Mouse (Mus musculus) limb, embryonic 11.5 days (tissue): Measurements from ENCODE around the gene Tm9sf1. TPM values are rescaled to one million over a fixed set of nuclear protein-coding genes. Genes with fewer than 3 reads are reported as not detected.
A peak's percentile ranks its signal among the peaks of the same experiment; 100 is the strongest.

Experiments
- ATAC-seq: fragments of 200-750 bp; cut with Nextera tagmentation; 2 replicates; pipeline ENCODE4 v1.8.0; 2017; ENCODE audit warnings: low read depth; ENCODE audit not compliant: insufficient number of reproducible peaks, low FRiP score, low TSS enrichment
- DNase-seq: peaks from one replicate; pipeline ENCODE4 v3.0.0-alpha.2; 2015; ENCODE audit warnings: low spot score
- H3K27ac ChIP-seq: fragments of 300-500 bp; sonication (generic); replicated peaks from 2 replicates; pipeline ENCODE4 v1.5.1; 2014; ENCODE audit warnings: low read depth, mild to moderate bottlenecking, low read length
- H3K27me3 ChIP-seq: fragments of 300-500 bp; sonication (generic); 2 replicates; pipeline ENCODE4 v1.6.1; 2014; ENCODE audit warnings: mild to moderate bottlenecking, low read length, mixed read lengths; ENCODE audit not compliant: control insufficient read depth, insufficient read depth
- H3K36me3 ChIP-seq: fragments of 300-500 bp; sonication (generic); 2 replicates; pipeline ENCODE4 v1.6.1; 2014; ENCODE audit warnings: mild to moderate bottlenecking, low read length, moderate library complexity, mixed read lengths; ENCODE audit not compliant: control insufficient read depth, insufficient read depth
- H3K4me1 ChIP-seq: fragments of 300-500 bp; sonication (generic); 2 replicates; pipeline ENCODE4 v1.6.1; 2014; ENCODE audit warnings: low read length, mixed read lengths; ENCODE audit not compliant: control insufficient read depth, insufficient read depth
- H3K4me2 ChIP-seq: fragments of 300-500 bp; sonication (generic); 2 replicates; pipeline ENCODE4 v1.6.1; 2014; ENCODE audit warnings: low read depth, mild to moderate bottlenecking, moderate library complexity; ENCODE audit not compliant: severe bottlenecking
- H3K4me3 ChIP-seq: fragments of 300-500 bp; sonication (generic); 2 replicates; pipeline ENCODE4 v1.5.1; 2014; ENCODE audit warnings: low read depth, low read length
- H3K9ac ChIP-seq: fragments of 300-500 bp; sonication (generic); 2 replicates; pipeline ENCODE4 v1.6.1; 2014; ENCODE audit warnings: mild to moderate bottlenecking, low read length
- H3K9me3 ChIP-seq: fragments of 300-500 bp; sonication (generic); 2 replicates; pipeline ENCODE4 v1.6.1; 2016; ENCODE audit warnings: low read length; ENCODE audit not compliant: control insufficient read depth
- WGBS: fragments of 180-500 bp; shearing (Covaris S2); extraction: QIAGEN DNeasy Blood & Tissue Kit; methylation state at CpG from one replicate; pipeline ENCODE4 v1.1.7; 2014; 5-methylcytosine and 5-hydroxymethylcytosine counted together
- polyA plus RNA-seq: library from polyadenylated mRNA; unstranded; fragments of >200 nt; fragmentation: Nextera tagmentation; extraction: Ambion mirVana; gene quantifications from 2 replicates; pipeline ENCODE4 v1.2.1, GENCODE M21; 2014

The Tm9sf1 gene
- polyA plus RNA-seq, 1 experiment from 2014 or later: 83.2 TPM

GRCm38 (mm10) chr14:55671486-55671832 lies 27.9 kb upstream of the Tm9sf1 start:
- DNase-seq: no peak
- 0% methylated on average over 12 of the region's 12 CpGs for WGBS
- Histone ChIP-seq H3K4me1 (no peaks in the 10 kb centered on the region), H3K9me3 (no peaks in the 10 kb centered on the region), H3K27ac (peak overlapping the region; percentile 60; the same call in 1 of the 2 replicates), H3K36me3 (0 out of 2 replicates have a peak, but pooled peaks cover 4% of the 10 kb centered on the region), H3K27me3 (no peaks in the 10 kb centered on the region), H3K4me3 (peak overlapping the region; percentile 83), H3K4me2 (peak overlapping the region; percentile 86), H3K9ac (peak overlapping the region; percentile 72)
- peak; percentile 36; the same call in 1 of the 2 replicates for ATAC-seq

- Histone ChIP-seq H3K27me3 (no peaks in the 10 kb centered on the region), H3K9me3 (no peaks in the 10 kb centered on the region), H3K27ac (no peak overlapping the region), H3K36me3 (peaks cover 5% of the 10 kb centered on the region), H3K4me3 (no peak overlapping the region; the same call in none of the 2 replicates), H3K9ac (peak overlapping the region; percentile 81), H3K4me1 (0 out of 2 replicates have a peak, but pooled peaks cover 3% of the 10 kb centered on the region), H3K4me2 (peak overlapping the region; percentile 45; the same call in 1 of the 2 replicates)
- DNase-seq (no peak), ATAC-seq (no peak)
- 57% methylated on average over 2 of the region's 2 CpGs for WGBS
These were observed 17.0 kb upstream of the Tm9sf1 start for GRCm38 (mm10) chr14:55660636-55661035.

- WGBS: under 1% methylated on average over 39 of the region's 39 CpGs
- peak within 1 kb of the TSS; percentile 75 for H3K4me3 ChIP-seq
These were observed 16.5 kb upstream of the Tm9sf1 start, which contains the start of gene Mdp1 for GRCm38 (mm10) chr14:55659960-55660573. Gene Mdp1, minus strand, starts transcription at chr14:55660508.

GRCm38 (mm10) chr14:55658011-55658410 lies 14.4 kb upstream of the Tm9sf1 start:
- WGBS: 93% methylated on average over 5 of the region's 5 CpGs
- no peak overlapping the region for H3K9ac ChIP-seq
- no peak overlapping the region for H3K4me2 ChIP-seq
- H3K9me3 ChIP-seq: no peaks in the 10 kb centered on the region
- peaks cover 5% of the 10 kb centered on the region for H3K36me3 ChIP-seq
- no peak overlapping the region for H3K4me3 ChIP-seq
- no peaks in the 10 kb centered on the region for H3K27me3 ChIP-seq
- ATAC-seq (no peak), DNase-seq (no peak)
- no peak overlapping the region for H3K27ac ChIP-seq
- 0 out of 2 replicates have a peak, but pooled peaks cover 3% of the 10 kb centered on the region for H3K4me1 ChIP-seq

More at GRCm38 (mm10) chr14:55659960-55660573, 16.5 kb upstream of the Tm9sf1 start, which contains the start of gene Mdp1:
- H3K27me3 ChIP-seq: no peaks in the 10 kb centered on the region
- 0 out of 2 replicates have a peak, but pooled peaks cover 3% of the 10 kb centered on the region for H3K4me1 ChIP-seq
- DNase-seq (peak; percentile 86), ATAC-seq (peak; percentile 91)
- no peaks in the 10 kb centered on the region for H3K9me3 ChIP-seq
- peak within 1 kb of the TSS; percentile 45 for H3K4me2 ChIP-seq
- H3K9ac ChIP-seq: peak within 1 kb of the TSS; percentile 81
- peaks cover 5% of the 10 kb centered on the region for H3K36me3 ChIP-seq
- H3K27ac ChIP-seq: no peak within 1 kb of the TSS

GRCm38 (mm10) chr14:55656935-55657334 lies 13.3 kb upstream of the Tm9sf1 start:
- 90% methylated on average over 3 of the region's 3 CpGs for WGBS
- Histone ChIP-seq H3K4me1 (0 out of 2 replicates have a peak, but pooled peaks cover 3% of the 10 kb centered on the region), H3K27me3 (no peaks in the 10 kb centered on the region), H3K9me3 (no peaks in the 10 kb centered on the region), H3K9ac (no peak overlapping the region), H3K36me3 (peaks cover 2% of the 10 kb centered on the region; the same call in 1 of the 2 replicates), H3K4me3 (no peak overlapping the region), H3K4me2 (no peak overlapping the region), H3K27ac (no peak overlapping the region)
- no peak for DNase-seq
- ATAC-seq: no peak

- WGBS: 79% methylated on average over 7 of the region's 7 CpGs
- H3K27me3 ChIP-seq: no peaks in the 10 kb centered on the region
- no peak overlapping the region for H3K4me2 ChIP-seq
- no peaks in the 10 kb centered on the region for H3K9me3 ChIP-seq
- no peaks in the 10 kb centered on the region; the same call in 1 of the 2 replicates for H3K36me3 ChIP-seq
- ATAC-seq (no peak), DNase-seq (no peak)
- H3K4me1 ChIP-seq: no peaks in the 10 kb centered on the region
- no peak overlapping the region for H3K9ac ChIP-seq
- H3K27ac ChIP-seq: no peak overlapping the region
- no peak overlapping the region for H3K4me3 ChIP-seq
These were observed 7.9 kb upstream of the Tm9sf1 start for GRCm38 (mm10) chr14:55651528-55651927.

- H3K27me3 ChIP-seq: no peaks in the 10 kb centered on the region
- peaks cover 3% of the 10 kb centered on the region; the same call in 1 of the 2 replicates for H3K36me3 ChIP-seq
- no peak within 1 kb of the TSS for H3K9ac ChIP-seq
- DNase-seq (no peak), ATAC-seq (no peak)
- H3K4me3 ChIP-seq: no peak within 1 kb of the TSS
- no peaks in the 10 kb centered on the region for H3K4me1 ChIP-seq
- H3K4me2 ChIP-seq: no peak within 1 kb of the TSS
- 95% methylated on average over 2 of the region's 2 CpGs for WGBS
- no peak within 1 kb of the TSS for H3K27ac ChIP-seq
- H3K9me3 ChIP-seq: no peaks in the 10 kb centered on the region
These were observed 6.3 kb upstream of the Tm9sf1 start, which contains the start of gene Tssk4 for GRCm38 (mm10) chr14:55649884-55650283. Gene Tssk4, plus strand, starts transcription at chr14:55650184.

- ATAC-seq: no peak
- no peaks in the 10 kb centered on the region for H3K9me3 ChIP-seq
- H3K36me3 ChIP-seq: peaks cover 9% of the 10 kb centered on the region; the same call in 1 of the 2 replicates
- no peaks in the 10 kb centered on the region for H3K27me3 ChIP-seq
- no peak for DNase-seq
- WGBS: 41% methylated on average over 17 of the region's 17 CpGs
- peak overlapping the region; percentile 93 for H3K9ac ChIP-seq
- H3K4me3 ChIP-seq: peak overlapping the region; percentile 97
- peaks cover 10% of the 10 kb centered on the region; the same call in 1 of the 2 replicates for H3K4me1 ChIP-seq
- peak overlapping the region; percentile 62 for H3K4me2 ChIP-seq
- H3K27ac ChIP-seq: no peak overlapping the region
These were observed 769 bp upstream of the Tm9sf1 start for GRCm38 (mm10) chr14:55644261-55644888.
